22 mouse cellular contexts compared by ENCODE assay signal in the genomic region with DNA sequence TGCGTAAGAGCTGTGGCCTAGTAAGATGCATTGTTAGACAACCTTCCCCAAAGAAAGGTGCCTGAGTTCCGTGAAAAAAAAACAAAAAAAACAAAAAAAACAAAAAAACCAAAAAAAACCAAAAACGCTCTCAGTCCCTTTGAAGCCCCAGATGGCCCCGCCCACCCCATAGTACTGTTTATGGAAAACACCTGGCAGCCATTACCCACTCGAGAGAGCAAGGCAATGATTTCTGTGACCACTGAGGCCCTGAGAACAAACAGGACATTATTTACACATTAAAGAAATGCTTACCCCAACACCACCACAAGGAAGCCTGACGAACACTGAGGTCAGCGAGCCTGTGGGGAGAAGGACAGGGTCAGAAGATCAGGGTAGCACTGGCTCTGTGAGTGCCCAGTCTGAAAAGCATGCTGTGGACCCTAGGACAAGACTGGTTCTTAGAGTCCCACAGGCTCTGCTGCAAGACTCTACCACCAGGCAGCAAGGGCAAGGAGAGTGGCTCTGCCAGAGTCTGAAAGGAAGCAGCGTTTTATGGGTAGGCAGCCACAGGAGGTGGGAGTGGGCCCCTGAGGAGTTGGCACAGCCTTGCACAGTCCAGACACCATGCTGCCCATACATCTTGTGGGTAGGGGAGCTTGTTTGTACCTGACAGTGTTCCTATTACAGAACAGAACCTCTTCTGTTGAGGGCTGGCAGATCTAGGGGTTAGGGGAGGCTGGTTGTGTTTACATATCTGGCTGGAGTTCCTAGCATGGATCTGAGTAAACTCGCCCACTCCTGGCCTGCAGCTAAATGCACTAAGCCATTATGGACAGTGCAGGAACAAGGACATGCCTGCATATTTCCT.
DNase-seq lines count a peak whose midpoint lies in the region; ATAC-seq and TF ChIP-seq lines count a peak whose summit lies in the region.
"Had no signal": no experiment of that assay in that cellular context is flagged by ENCODE, and none has a peak within 500 bp of the region (broad histone marks: within the 10 kb centered on the region; RNA-seq: fewer than 3 reads in every experiment).

No protein-coding gene starts in this region.

- 0 out of 2 replicates have a peak, but pooled peaks have one; percentile 8 for ATAC-seq in embryonic facial prominence, embryonic 14.5 days (ENCODE audit: low read depth)
- ATAC-seq in limb, embryonic 12.5 days (ENCODE audit: insufficient number of reproducible peaks, insufficient read depth, low FRiP score, low TSS enrichment, low read depth): peak; percentile 44; the same call in 1 of the 2 replicates
- no peak for ATAC-seq in midbrain, embryonic 11.5 days (ENCODE audit: low FRiP score)
- ATAC-seq: hindbrain, postnatal 0 days; intestine, postnatal 0 days; lung, postnatal 0 days had no signal

- H3K4me2 ChIP-seq in embryonic facial prominence, embryonic 14.5 days (ENCODE audit: low read depth, low read length): no peak overlapping the region
- H3K4me2 ChIP-seq in limb, embryonic 12.5 days: 0 out of 2 replicates have a peak overlapping the region, but pooled peaks have one; percentile 13
- H3K4me2 ChIP-seq in midbrain, embryonic 11.5 days: no peak overlapping the region
- H3K4me2 ChIP-seq: heart, embryonic 15.5 days; midbrain, embryonic 12.5 days; stomach, embryonic 15.5 days had no signal

- no peak for TF ChIP-seq POLR2A in thymus, adult 2 months (IDR thresholded peaks at IDR 0.05; ENCODE audit: control insufficient read depth, extremely low read depth, insufficient read depth, low read length, poor library complexity)

- H3K4me1 ChIP-seq in thymus, adult 2 months (replicated peaks; ENCODE audit: control insufficient read depth, insufficient read depth, low read length): no peaks in the 10 kb centered on the region
- peaks cover 16% of the 10 kb centered on the region for H3K4me1 ChIP-seq in embryonic facial prominence, embryonic 14.5 days (ENCODE audit: control insufficient read depth, insufficient read depth, low read length)
- H3K4me1 ChIP-seq in limb, embryonic 12.5 days (replicated peaks): peaks cover 53% of the 10 kb centered on the region
- no peaks in the 10 kb centered on the region for H3K4me1 ChIP-seq in midbrain, embryonic 11.5 days (ENCODE audit: control insufficient read depth, insufficient read depth, low read length)
- H3K4me1 ChIP-seq: heart, embryonic 15.5 days; midbrain, embryonic 12.5 days; stomach, embryonic 15.5 days had no signal

- H3K27me3 ChIP-seq in thymus, adult 2 months (ENCODE audit: control insufficient read depth, insufficient read depth, low read length): no peaks in the 10 kb centered on the region
- H3K27me3 ChIP-seq in embryonic facial prominence, embryonic 14.5 days (replicated peaks; ENCODE audit: control insufficient read depth, insufficient read depth, low read length): no peaks in the 10 kb centered on the region
- no peaks in the 10 kb centered on the region for H3K27me3 ChIP-seq in limb, embryonic 12.5 days
- no peaks in the 10 kb centered on the region for H3K27me3 ChIP-seq in midbrain, embryonic 11.5 days (ENCODE audit: control insufficient read depth, insufficient read depth, low read length)
- H3K27me3 ChIP-seq: heart, embryonic 15.5 days; midbrain, embryonic 12.5 days; stomach, embryonic 15.5 days had no signal

- H3K36me3 ChIP-seq in thymus, adult 2 months (ENCODE audit: control insufficient read depth, insufficient read depth, low read length): no peaks in the 10 kb centered on the region; the same call in none of the 2 replicates
- peaks cover 61% of the 10 kb centered on the region for H3K36me3 ChIP-seq in embryonic facial prominence, embryonic 14.5 days (ENCODE audit: control insufficient read depth, insufficient read depth, low read length)
- H3K36me3 ChIP-seq in limb, embryonic 12.5 days: peaks cover 57% of the 10 kb centered on the region
- peaks cover 13% of the 10 kb centered on the region; the same call in 1 of the 2 replicates for H3K36me3 ChIP-seq in midbrain, embryonic 11.5 days (ENCODE audit: control insufficient read depth, insufficient read depth, low read length)

- DNase-seq in thymus, postnatal 4 days: peak; percentile 54
- no peak for DNase-seq in thymus, adult 2 months
- peak; percentile 53 for DNase-seq in embryonic facial prominence, embryonic 14.5 days (ENCODE audit: low spot score)
- no peak for DNase-seq in kidney, adult 9 months
- no peak for DNase-seq in gastrocnemius, postnatal 10 days
- DNase-seq in midbrain, embryonic 11.5 days (ENCODE audit: low spot score, missing footprints): no peak
- DNase-seq: adrenal gland, adult 8-10 months; cerebellum, adult 9-10 months; gastrocnemius, postnatal 14 days; heart, postnatal 4 days; kidney, postnatal 10 days; left cerebral cortex, postnatal 4 days; right cerebral cortex, postnatal 25 days; thymus, adult 18-20 months had no signal

- H3K9ac ChIP-seq in embryonic facial prominence, embryonic 14.5 days (ENCODE audit: low read depth, low read length): no peak overlapping the region
- H3K9ac ChIP-seq in limb, embryonic 12.5 days (replicated peaks): no peak overlapping the region
- no peak overlapping the region for H3K9ac ChIP-seq in midbrain, embryonic 11.5 days (ENCODE audit: low read length)
- H3K9ac ChIP-seq: heart, embryonic 15.5 days; midbrain, embryonic 12.5 days; stomach, embryonic 15.5 days had no signal

- H3K4me3 ChIP-seq in thymus, adult 2 months (ENCODE audit: control insufficient read depth, insufficient read depth, low read length): no peak overlapping the region
- no peak overlapping the region for H3K4me3 ChIP-seq in embryonic facial prominence, embryonic 14.5 days (ENCODE audit: low read depth, low read length)
- no peak overlapping the region for H3K4me3 ChIP-seq in limb, embryonic 12.5 days (replicated peaks)
- H3K4me3 ChIP-seq in midbrain, embryonic 11.5 days (ENCODE audit: low read depth, low read length): no peak overlapping the region
- H3K4me3 ChIP-seq: heart, embryonic 15.5 days; layer of hippocampus, adult 2 months; midbrain, embryonic 12.5 days; stomach, embryonic 15.5 days had no signal

- H3K27ac ChIP-seq in thymus, adult 2 months (ENCODE audit: control insufficient read depth, insufficient read depth, low read length): no peak overlapping the region
- peak overlapping the region; percentile 53 for H3K27ac ChIP-seq in embryonic facial prominence, embryonic 14.5 days (replicated peaks; ENCODE audit: low read depth, low read length)
- peak overlapping the region; percentile 92 for H3K27ac ChIP-seq in limb, embryonic 12.5 days
- no peak overlapping the region for H3K27ac ChIP-seq in midbrain, embryonic 11.5 days (ENCODE audit: low read depth, low read length)
- H3K27ac ChIP-seq: heart, embryonic 15.5 days; hindbrain, postnatal 0 days; layer of hippocampus, adult 2 months; midbrain, embryonic 12.5 days; stomach, embryonic 15.5 days had no signal

- TF ChIP-seq CTCF in thymus, adult 2 months (IDR thresholded peaks at IDR 0.05; ENCODE audit: borderline replicate concordance, control insufficient read depth, extremely low read depth, insufficient read depth, low read length, poor library complexity): no peak

- 86% methylated on average over 9 of the region's 9 CpGs for WGBS in thymus, adult 2 months
- WGBS in embryonic facial prominence, embryonic 14.5 days: 46% methylated on average over 9 of the region's 9 CpGs
- 29% methylated on average over 9 of the region's 9 CpGs for WGBS in limb, embryonic 12.5 days
- WGBS in midbrain, embryonic 11.5 days: 84% methylated on average over 9 of the region's 9 CpGs

- H3K9me3 ChIP-seq in embryonic facial prominence, embryonic 14.5 days (ENCODE audit: control insufficient read depth, low read length): no peaks in the 10 kb centered on the region
- no peaks in the 10 kb centered on the region for H3K9me3 ChIP-seq in limb, embryonic 12.5 days
- no peaks in the 10 kb centered on the region for H3K9me3 ChIP-seq in midbrain, embryonic 11.5 days (ENCODE audit: control insufficient read depth, low read length)
- H3K9me3 ChIP-seq: heart, embryonic 15.5 days; midbrain, embryonic 12.5 days; stomach, embryonic 15.5 days had no signal

Comparison
In these comparisons a context has a peak if more than half of its experiments do, and no peak if none do; other contexts are left out.
1. DNase-seq: peak in thymus, postnatal 4 days (single experiment) and embryonic facial prominence, embryonic 14.5 days (single experiment); none in thymus, adult 2 months (single experiment), kidney, adult 9 months (single experiment), gastrocnemius, postnatal 10 days (single experiment) and midbrain, embryonic 11.5 days (single experiment).
2. H3K27ac ChIP-seq: peak in embryonic facial prominence, embryonic 14.5 days (single experiment) and limb, embryonic 12.5 days (single experiment); none in thymus, adult 2 months (single experiment) and midbrain, embryonic 11.5 days (single experiment).